Mouse (Mus musculus) intestine, embryonic 14.5 days (tissue): ENCODE results near the gene Abcb5. TPM values are rescaled to one million over a fixed set of nuclear protein-coding genes. Genes with fewer than 3 reads are reported as not detected.
A peak's percentile ranks its signal among the peaks of the same experiment; 100 is the strongest.

Experiments
- ATAC-seq: fragments of 200-750 bp; cut with Nextera tagmentation; replicated peaks from 2 replicates; pipeline ENCODE4 v1.8.0; 2017; ENCODE audit warnings: low read depth, moderate number of reproducible peaks, moderate TSS enrichment, moderate library complexity; ENCODE audit not compliant: low FRiP score, low TSS enrichment
- DNase-seq: peaks from one replicate; pipeline ENCODE4 v3.0.0-alpha.2; 2018; ENCODE audit warnings: low spot score
- H3K27ac ChIP-seq: fragments of 300-500 bp; sonication (generic); 2 replicates; pipeline ENCODE4 v1.5.1; 2014; ENCODE audit warnings: low read depth, mild to moderate bottlenecking, control low read depth
- H3K27me3 ChIP-seq: fragments of 300-500 bp; sonication (generic); replicated peaks from 2 replicates; pipeline ENCODE4 v1.6.1; 2014; ENCODE audit warnings: low read length, control low read depth; ENCODE audit not compliant: control insufficient read depth, insufficient read depth
- H3K36me3 ChIP-seq: fragments of 300-500 bp; sonication (generic); 2 replicates; pipeline ENCODE4 v1.6.1; 2014; ENCODE audit warnings: low read length, control low read depth; ENCODE audit not compliant: control insufficient read depth, insufficient read depth
- H3K4me1 ChIP-seq: fragments of 300-500 bp; sonication (generic); replicated peaks from 2 replicates; pipeline ENCODE4 v1.6.1; 2014; ENCODE audit warnings: low read length, control low read depth, mixed read lengths; ENCODE audit not compliant: control insufficient read depth, insufficient read depth
- H3K4me2 ChIP-seq: fragments of 300-500 bp; sonication (generic); 2 replicates; pipeline ENCODE4 v1.6.1; 2014; ENCODE audit warnings: low read length
- H3K4me3 ChIP-seq: fragments of 300-500 bp; sonication (generic); 2 replicates; pipeline ENCODE4 v1.5.1; 2014; ENCODE audit warnings: low read depth, low read length, control low read depth, mixed read lengths
- H3K9ac ChIP-seq: fragments of 300-500 bp; sonication (generic); 2 replicates; pipeline ENCODE4 v1.6.1; 2014; ENCODE audit warnings: mild to moderate bottlenecking, low read length
- H3K9me3 ChIP-seq: fragments of 300-500 bp; sonication (generic); 2 replicates; pipeline ENCODE4 v1.6.1; 2016; ENCODE audit warnings: low read length, control low read depth; ENCODE audit not compliant: control insufficient read depth
- WGBS: fragments of 180-500 bp; shearing (Covaris S2); extraction: QIAGEN DNeasy Blood & Tissue Kit; methylation state at CpG from one replicate; pipeline ENCODE4 v1.1.7; 2014; 5-methylcytosine and 5-hydroxymethylcytosine counted together
- polyA plus RNA-seq: library from polyadenylated mRNA; unstranded; fragments of >200 nt; fragmentation: Nextera tagmentation; extraction: Ambion mirVana; gene quantifications from 2 replicates; pipeline ENCODE4 v1.2.1, GENCODE M21; 2014

Gene Abcb5
- polyA plus RNA-seq, 1 experiment from 2014 or later: not detected

GRCm38 (mm10) chr12:118839398-118839797 is 126.8 kb downstream of the Abcb5 start:
- Histone ChIP-seq H3K9me3 (no peaks in the 10 kb centered on the region), H3K4me1 (0 out of 2 replicates have a peak, but pooled peaks cover 2% of the 10 kb centered on the region), H3K27ac (no peak overlapping the region), H3K36me3 (no peaks in the 10 kb centered on the region), H3K4me3 (no peak overlapping the region), H3K9ac (no peak overlapping the region), H3K4me2 (no peak overlapping the region), H3K27me3 (peaks cover 91% of the 10 kb centered on the region)
- DNase-seq (no peak), ATAC-seq (no peak)
- 4% methylated on average over 5 of the region's 5 CpGs for WGBS

GRCm38 (mm10) chr12:118838260-118838659 is 128.0 kb downstream of the Abcb5 start:
- Histone ChIP-seq H3K4me3 (no peak overlapping the region), H3K27me3 (peaks cover 80% of the 10 kb centered on the region), H3K9me3 (no peaks in the 10 kb centered on the region), H3K4me1 (0 out of 2 replicates have a peak, but pooled peaks cover 2% of the 10 kb centered on the region), H3K9ac (no peak overlapping the region), H3K36me3 (no peaks in the 10 kb centered on the region), H3K4me2 (no peak overlapping the region), H3K27ac (no peak overlapping the region)
- DNase-seq (no peak), ATAC-seq (no peak)
- 0% methylated on average over 2 of the region's 2 CpGs for WGBS

GRCm38 (mm10) chr12:118837361-118837760 is 128.9 kb downstream of the Abcb5 start:
- Histone ChIP-seq H3K4me3 (no peak overlapping the region), H3K4me2 (peak overlapping the region; percentile 89), H3K4me1 (0 out of 2 replicates have a peak, but pooled peaks cover 2% of the 10 kb centered on the region), H3K9me3 (no peaks in the 10 kb centered on the region), H3K9ac (no peak overlapping the region), H3K27ac (no peak overlapping the region), H3K36me3 (no peaks in the 10 kb centered on the region), H3K27me3 (peaks cover 71% of the 10 kb centered on the region)
- 2% methylated on average over 11 of the region's 11 CpGs for WGBS
- DNase-seq: no peak
- ATAC-seq: no peak; the same call in 1 of the 2 replicates

GRCm38 (mm10) chr12:118836411-118837341 is 129.5 kb downstream of the Abcb5 start:
- peak overlapping the region; percentile 89 for H3K4me2 ChIP-seq
- WGBS: under 1% methylated on average over 68 of the region's 72 CpGs
- DNase-seq: peak; percentile 74
- H3K4me1 ChIP-seq: 0 out of 2 replicates have a peak, but pooled peaks cover 2% of the 10 kb centered on the region
- no peaks in the 10 kb centered on the region for H3K9me3 ChIP-seq
- H3K4me3 ChIP-seq: peak overlapping the region; percentile 51
- H3K9ac ChIP-seq: no peak overlapping the region
- H3K27ac ChIP-seq: no peak overlapping the region
- ATAC-seq: peak; percentile 83
- H3K36me3 ChIP-seq: no peaks in the 10 kb centered on the region
- H3K27me3 ChIP-seq: peaks cover 65% of the 10 kb centered on the region

- Histone ChIP-seq H3K4me1 (no peaks in the 10 kb centered on the region), H3K27me3 (no peaks in the 10 kb centered on the region; the same call in 1 of the 2 replicates), H3K9me3 (no peaks in the 10 kb centered on the region), H3K9ac (no peak overlapping the region), H3K4me3 (no peak overlapping the region), H3K36me3 (no peaks in the 10 kb centered on the region), H3K27ac (no peak overlapping the region), H3K4me2 (no peak overlapping the region)
- DNase-seq (no peak), ATAC-seq (no peak)
- WGBS: 84% methylated on average over 6 of the region's 6 CpGs
Observed at GRCm38 (mm10) chr12:118829881-118830280, 136.3 kb downstream of the Abcb5 start.

Other genes starting within 250 kb of the Abcb5 start
- not detected in 2 replicates for gene Sp8, start 120.1 kb downstream of the Abcb5 start, polyA plus RNA-seq